10 mouse cellular contexts compared by ENCODE assay signal in genomic region chr6:32017406-32018104, GRCm38 (mm10). TPM values are rescaled to one million over a fixed set of nuclear protein-coding genes. Genes with fewer than 3 reads are reported as not detected.
A peak's percentile ranks its signal among the peaks of the same experiment; 100 is the strongest.
DNase-seq lines count a peak whose midpoint lies in the region; ATAC-seq lines count a peak whose summit lies in the region.
"Had no signal": no experiment of that assay in that cellular context is flagged by ENCODE, and none has a peak within 500 bp of the region (broad histone marks: within the 10 kb centered on the region; RNA-seq: fewer than 3 reads in every experiment).

No protein-coding gene starts in this region.

- H3K27me3 ChIP-seq in forebrain, embryonic 14.5 days (replicated peaks; ENCODE audit: control insufficient read depth, insufficient read depth, low read length), result no peaks in the 10 kb centered on the region
- H3K27me3 ChIP-seq in forebrain, embryonic 11.5 days (ENCODE audit: control insufficient read depth, insufficient read depth, low read length), result no peaks in the 10 kb centered on the region
- 0 out of 2 replicates have a peak, but pooled peaks cover 3% of the 10 kb centered on the region for H3K27me3 ChIP-seq in limb, embryonic 13.5 days
- H3K27me3 ChIP-seq in limb, embryonic 10.5 days (ENCODE audit: low read depth, poor library complexity, severe bottlenecking), result no peaks in the 10 kb centered on the region
- H3K27me3 ChIP-seq in lung, embryonic 16.5 days (ENCODE audit: control insufficient read depth, insufficient read depth, low read depth, low read length), result no peaks in the 10 kb centered on the region

- peak; percentile 29; the same call in 1 of the 2 replicates for ATAC-seq in forebrain, embryonic 14.5 days
- no peak for ATAC-seq in forebrain, embryonic 11.5 days (replicated peaks; ENCODE audit: low FRiP score)
- peak; percentile 76; the same call in 1 of the 2 replicates for ATAC-seq in limb, embryonic 13.5 days (ENCODE audit: low FRiP score, low read depth)
- peak; percentile 86 for ATAC-seq in lung, embryonic 16.5 days (ENCODE audit: low read depth)
- no peak for ATAC-seq in erythroid progenitor cell, adult 5-6 weeks (replicated peaks; ENCODE audit: low FRiP score, poor library complexity, severe bottlenecking)

- no peak overlapping the region for H3K4me2 ChIP-seq in forebrain, embryonic 14.5 days (ENCODE audit: low read length)
- H3K4me2 ChIP-seq in forebrain, embryonic 11.5 days (ENCODE audit: low read depth, low read length, severe bottlenecking), result no peak overlapping the region
- H3K4me2 ChIP-seq in limb, embryonic 13.5 days (replicated peaks), result no peak overlapping the region
- H3K4me2 ChIP-seq in lung, embryonic 16.5 days (ENCODE audit: low read depth, low read length), result no peak overlapping the region
- H3K4me2 ChIP-seq: limb, embryonic 12.5 days had no signal

- no peak overlapping the region for H3K9ac ChIP-seq in forebrain, embryonic 14.5 days (ENCODE audit: low read length)
- no peak overlapping the region for H3K9ac ChIP-seq in forebrain, embryonic 11.5 days (ENCODE audit: low read length)
- H3K9ac ChIP-seq in limb, embryonic 13.5 days, result no peak overlapping the region
- H3K9ac ChIP-seq in lung, embryonic 16.5 days (ENCODE audit: low read length), result no peak overlapping the region
- H3K9ac ChIP-seq: limb, embryonic 12.5 days had no signal

- WGBS in forebrain, embryonic 14.5 days, result 55% methylated on average over 14 of the region's 14 CpGs
- 85% methylated on average over 14 of the region's 14 CpGs for WGBS in forebrain, embryonic 11.5 days
- 73% methylated on average over 14 of the region's 14 CpGs for WGBS in limb, embryonic 13.5 days
- 85% methylated on average over 14 of the region's 14 CpGs for WGBS in limb, embryonic 10.5 days
- WGBS in lung, embryonic 16.5 days, result 43% methylated on average over 14 of the region's 14 CpGs

- peak; percentile 69 for DNase-seq in forebrain, embryonic 14.5 days (ENCODE audit: low spot score)
- DNase-seq in forebrain, embryonic 11.5 days (ENCODE audit: low spot score), result no peak
- no peak for DNase-seq in limb, embryonic 10.5 days (ENCODE audit: low spot score)
- DNase-seq in cerebellum, adult 8-10 months, result peak; percentile 37
- no peak for DNase-seq in layer of hippocampus, adult 8-10 months (ENCODE audit: low spot score in 2 of 2)

- no peaks in the 10 kb centered on the region for H3K9me3 ChIP-seq in forebrain, embryonic 14.5 days (replicated peaks; ENCODE audit: control insufficient read depth, low read length)
- no peaks in the 10 kb centered on the region for H3K9me3 ChIP-seq in forebrain, embryonic 11.5 days (ENCODE audit: control insufficient read depth, low read length)
- H3K9me3 ChIP-seq in limb, embryonic 13.5 days, result no peaks in the 10 kb centered on the region
- no peaks in the 10 kb centered on the region for H3K9me3 ChIP-seq in limb, embryonic 10.5 days (replicated peaks)
- H3K9me3 ChIP-seq in lung, embryonic 16.5 days (ENCODE audit: control insufficient read depth, low read length), result no peaks in the 10 kb centered on the region
- H3K9me3 ChIP-seq: limb, embryonic 12.5 days had no signal

- no peaks in the 10 kb centered on the region for H3K36me3 ChIP-seq in forebrain, embryonic 14.5 days (ENCODE audit: control insufficient read depth, insufficient read depth, low read length)
- H3K36me3 ChIP-seq in forebrain, embryonic 11.5 days (ENCODE audit: control insufficient read depth, insufficient read depth, low read length), result no peaks in the 10 kb centered on the region
- H3K36me3 ChIP-seq in limb, embryonic 13.5 days, result no peaks in the 10 kb centered on the region
- H3K36me3 ChIP-seq in limb, embryonic 10.5 days, result no peaks in the 10 kb centered on the region
- H3K36me3 ChIP-seq in lung, embryonic 16.5 days (ENCODE audit: control insufficient read depth, insufficient read depth, low read length), result no peaks in the 10 kb centered on the region
- H3K36me3 ChIP-seq: limb, embryonic 12.5 days had no signal

- H3K4me3 ChIP-seq in forebrain, embryonic 14.5 days (ENCODE audit: low read depth, low read length), result no peak overlapping the region
- no peak overlapping the region for H3K4me3 ChIP-seq in forebrain, embryonic 11.5 days (ENCODE audit: low read depth, low read length)
- H3K4me3 ChIP-seq in limb, embryonic 13.5 days, result no peak overlapping the region
- no peak overlapping the region for H3K4me3 ChIP-seq in limb, embryonic 10.5 days
- no peak overlapping the region for H3K4me3 ChIP-seq in lung, embryonic 16.5 days (ENCODE audit: low read length)
- H3K4me3 ChIP-seq: limb, embryonic 12.5 days had no signal

- H3K27ac ChIP-seq in forebrain, embryonic 14.5 days (ENCODE audit: low read depth, low read length), result no peak overlapping the region
- H3K27ac ChIP-seq in forebrain, embryonic 11.5 days (ENCODE audit: low read depth, low read length), result no peak overlapping the region
- no peak overlapping the region for H3K27ac ChIP-seq in limb, embryonic 13.5 days
- H3K27ac ChIP-seq in limb, embryonic 10.5 days, result no peak overlapping the region
- H3K27ac ChIP-seq in lung, embryonic 16.5 days (ENCODE audit: low read length), result peak overlapping the region; percentile 14; the same call in 1 of the 2 replicates
- H3K27ac ChIP-seq: limb, embryonic 12.5 days had no signal

- peaks cover 4% of the 10 kb centered on the region; the same call in 1 of the 2 replicates for H3K4me1 ChIP-seq in forebrain, embryonic 14.5 days (ENCODE audit: control insufficient read depth, insufficient read depth, low read length)
- H3K4me1 ChIP-seq in forebrain, embryonic 11.5 days (replicated peaks; ENCODE audit: control insufficient read depth, insufficient read depth, low read length), result no peaks in the 10 kb centered on the region
- peaks cover 12% of the 10 kb centered on the region for H3K4me1 ChIP-seq in limb, embryonic 13.5 days
- no peaks in the 10 kb centered on the region for H3K4me1 ChIP-seq in limb, embryonic 10.5 days
- peaks cover 8% of the 10 kb centered on the region for H3K4me1 ChIP-seq in lung, embryonic 16.5 days (replicated peaks; ENCODE audit: control insufficient read depth, insufficient read depth, low read length)
- H3K4me1 ChIP-seq: limb, embryonic 12.5 days had no signal

RNA-seq across cellular contexts. Expression of gene 1700012A03Rik, which starts 32.5 kb away (rescaled TPM):
- not detected in 2 replicates for polyA plus RNA-seq in forebrain, embryonic 14.5 days (2014; fragmentation: Nextera tagmentation; extraction: Ambion mirVana)
- polyA plus RNA-seq in forebrain, embryonic 11.5 days (2014; fragmentation: Nextera tagmentation; extraction: Ambion mirVana), result not detected in 2 replicates
- not detected in 2 replicates for polyA plus RNA-seq in limb, embryonic 13.5 days (2015; fragmentation: Nextera tagmentation; extraction: Ambion mirVana)
- polyA plus RNA-seq in limb, embryonic 10.5 days (2016; fragmentation: Nextera tagmentation; extraction: Ambion mirVana), result not detected in 2 replicates
- not detected in 2 replicates for polyA plus RNA-seq in lung, embryonic 16.5 days (2015; fragmentation: Nextera tagmentation; extraction: Ambion mirVana)
- total RNA-seq in erythroid progenitor cell, adult 5-6 weeks (2015; ENCODE audit: low replicate concordance), result not detected in 2 replicates
- total RNA-seq in erythroid progenitor cell, adult 5-6 weeks (2017; ENCODE audit: low replicate concordance), result not detected in 2 replicates
- total RNA-seq in layer of hippocampus, adult 8-10 months (2022), result not detected
- total RNA-seq: gastrocnemius, adult 8-10 months had no signal
- polyA plus RNA-seq: limb, embryonic 12.5 days had no signal

Comparison
In these comparisons a context has a peak if more than half of its experiments do, and no peak if none do; other contexts are left out.
1. ATAC-seq: peak in forebrain, embryonic 14.5 days (single experiment), limb, embryonic 13.5 days (single experiment) and lung, embryonic 16.5 days (single experiment); none in forebrain, embryonic 11.5 days (single experiment) and erythroid progenitor cell, adult 5-6 weeks (single experiment).
2. DNase-seq: peak in forebrain, embryonic 14.5 days (single experiment) and cerebellum, adult 8-10 months (single experiment); none in forebrain, embryonic 11.5 days (single experiment), limb, embryonic 10.5 days (single experiment) and layer of hippocampus, adult 8-10 months (0 of 2).